Mouse (Mus musculus): ENCODE results near the gene Cd300lg. TPM values are rescaled to one million over a fixed set of nuclear protein-coding genes. Genes with fewer than 3 reads are reported as not detected.

Cd300lg gene
- polyA plus RNA-seq, 1 experiment = 2.7 TPM

- H3K27ac ChIP-seq (ENCODE audit: control insufficient read depth, insufficient read depth, low read depth, low read length) = no peak overlapping the region
- no peak for TF ChIP-seq POLR2A (IDR thresholded peaks at IDR 0.05; ENCODE audit: control insufficient read depth, low read depth, low read length)
- TF ChIP-seq CTCF (IDR thresholded peaks at IDR 0.05; ENCODE audit: control insufficient read depth, insufficient read depth, insufficient replicate concordance, low read depth, low read length) = no peak
- H3K4me3 ChIP-seq (ENCODE audit: control insufficient read depth, low read depth, low read length) = no peak overlapping the region
- peaks cover 10% of the 10 kb centered on the region for H3K4me1 ChIP-seq (ENCODE audit: control insufficient read depth, insufficient read depth, low read length)
- H3K27me3 ChIP-seq (ENCODE audit: control insufficient read depth, insufficient read depth, low read length) = no peaks in the 10 kb centered on the region
- H3K36me3 ChIP-seq (ENCODE audit: control insufficient read depth, insufficient read depth, low read length) = no peaks in the 10 kb centered on the region
Observed at GRCm38 (mm10) chr11:102029966-102030365, 11.3 kb upstream of the Cd300lg start.

- TF ChIP-seq CTCF (IDR thresholded peaks at IDR 0.05; ENCODE audit: control insufficient read depth, insufficient read depth, insufficient replicate concordance, low read depth, low read length) = no peak
- TF ChIP-seq POLR2A (IDR thresholded peaks at IDR 0.05; ENCODE audit: control insufficient read depth, low read depth, low read length) = no peak
- H3K27me3 ChIP-seq (ENCODE audit: control insufficient read depth, insufficient read depth, low read length) = no peaks in the 10 kb centered on the region
- H3K36me3 ChIP-seq (ENCODE audit: control insufficient read depth, insufficient read depth, low read length) = no peaks in the 10 kb centered on the region
- no peak overlapping the region for H3K4me3 ChIP-seq (ENCODE audit: control insufficient read depth, low read depth, low read length)
- H3K27ac ChIP-seq (ENCODE audit: control insufficient read depth, insufficient read depth, low read depth, low read length) = no peak overlapping the region
- H3K4me1 ChIP-seq (ENCODE audit: control insufficient read depth, insufficient read depth, low read length) = peaks cover 9% of the 10 kb centered on the region
Observed at GRCm38 (mm10) chr11:102031149-102031548, 10.2 kb upstream of the Cd300lg start.

GRCm38 (mm10) chr11:102033055-102033591 lies 8.2 kb upstream of the Cd300lg start:
- TF ChIP-seq POLR2A (IDR thresholded peaks at IDR 0.05; ENCODE audit: control insufficient read depth, low read depth, low read length) = no peak
- TF ChIP-seq CTCF (IDR thresholded peaks at IDR 0.05; ENCODE audit: control insufficient read depth, insufficient read depth, insufficient replicate concordance, low read depth, low read length) = no peak
- Histone ChIP-seq H3K4me1 (ENCODE audit: control insufficient read depth, insufficient read depth, low read length) (no peaks in the 10 kb centered on the region), H3K27ac (ENCODE audit: control insufficient read depth, insufficient read depth, low read depth, low read length) (no peak overlapping the region), H3K27me3 (ENCODE audit: control insufficient read depth, insufficient read depth, low read length) (no peaks in the 10 kb centered on the region), H3K4me3 (ENCODE audit: control insufficient read depth, low read depth, low read length) (no peak overlapping the region), H3K36me3 (ENCODE audit: control insufficient read depth, insufficient read depth, low read length) (no peaks in the 10 kb centered on the region)

GRCm38 (mm10) chr11:102034887-102035286 lies 6.4 kb upstream of the Cd300lg start:
- Histone ChIP-seq H3K27ac (ENCODE audit: control insufficient read depth, insufficient read depth, low read depth, low read length) (no peak overlapping the region), H3K4me1 (ENCODE audit: control insufficient read depth, insufficient read depth, low read length) (no peaks in the 10 kb centered on the region), H3K36me3 (ENCODE audit: control insufficient read depth, insufficient read depth, low read length) (no peaks in the 10 kb centered on the region), H3K27me3 (ENCODE audit: control insufficient read depth, insufficient read depth, low read length) (no peaks in the 10 kb centered on the region), H3K4me3 (ENCODE audit: control insufficient read depth, low read depth, low read length) (no peak overlapping the region)
- TF ChIP-seq CTCF (IDR thresholded peaks at IDR 0.05; ENCODE audit: control insufficient read depth, insufficient read depth, insufficient replicate concordance, low read depth, low read length) (no peak), POLR2A (IDR thresholded peaks at IDR 0.05; ENCODE audit: control insufficient read depth, low read depth, low read length) (no peak)

GRCm38 (mm10) chr11:102035456-102035960 lies 5.8 kb upstream of the Cd300lg start:
- Histone ChIP-seq H3K4me3 (ENCODE audit: control insufficient read depth, low read depth, low read length) (no peak overlapping the region), H3K4me1 (ENCODE audit: control insufficient read depth, insufficient read depth, low read length) (no peaks in the 10 kb centered on the region), H3K36me3 (ENCODE audit: control insufficient read depth, insufficient read depth, low read length) (no peaks in the 10 kb centered on the region), H3K27ac (ENCODE audit: control insufficient read depth, insufficient read depth, low read depth, low read length) (no peak overlapping the region), H3K27me3 (ENCODE audit: control insufficient read depth, insufficient read depth, low read length) (no peaks in the 10 kb centered on the region)
- TF ChIP-seq POLR2A (IDR thresholded peaks at IDR 0.05; ENCODE audit: control insufficient read depth, low read depth, low read length) = no peak
- TF ChIP-seq CTCF (IDR thresholded peaks at IDR 0.05; ENCODE audit: control insufficient read depth, insufficient read depth, insufficient replicate concordance, low read depth, low read length) = no peak

- TF ChIP-seq CTCF (IDR thresholded peaks at IDR 0.05; ENCODE audit: control insufficient read depth, insufficient read depth, insufficient replicate concordance, low read depth, low read length) (no peak), POLR2A (IDR thresholded peaks at IDR 0.05; ENCODE audit: control insufficient read depth, low read depth, low read length) (no peak)
- Histone ChIP-seq H3K4me3 (ENCODE audit: control insufficient read depth, low read depth, low read length) (no peak overlapping the region), H3K27ac (ENCODE audit: control insufficient read depth, insufficient read depth, low read depth, low read length) (no peak overlapping the region), H3K4me1 (ENCODE audit: control insufficient read depth, insufficient read depth, low read length) (no peaks in the 10 kb centered on the region), H3K27me3 (ENCODE audit: control insufficient read depth, insufficient read depth, low read length) (no peaks in the 10 kb centered on the region), H3K36me3 (ENCODE audit: control insufficient read depth, insufficient read depth, low read length) (no peaks in the 10 kb centered on the region)
Observed at GRCm38 (mm10) chr11:102036336-102036735, 5.0 kb upstream of the Cd300lg start.

GRCm38 (mm10) chr11:102037789-102038188 lies 3.5 kb upstream of the Cd300lg start:
- Histone ChIP-seq H3K27ac (ENCODE audit: control insufficient read depth, insufficient read depth, low read depth, low read length) (no peak overlapping the region), H3K4me1 (ENCODE audit: control insufficient read depth, insufficient read depth, low read length) (no peaks in the 10 kb centered on the region), H3K36me3 (ENCODE audit: control insufficient read depth, insufficient read depth, low read length) (no peaks in the 10 kb centered on the region), H3K4me3 (ENCODE audit: control insufficient read depth, low read depth, low read length) (no peak overlapping the region), H3K27me3 (ENCODE audit: control insufficient read depth, insufficient read depth, low read length) (no peaks in the 10 kb centered on the region)
- no peak for TF ChIP-seq POLR2A (IDR thresholded peaks at IDR 0.05; ENCODE audit: control insufficient read depth, low read depth, low read length)

All from testis, adult 2 months (tissue).